Mouse (Mus musculus): ENCODE results near the gene Ccnl1.

Gene Ccnl1

DNA sequence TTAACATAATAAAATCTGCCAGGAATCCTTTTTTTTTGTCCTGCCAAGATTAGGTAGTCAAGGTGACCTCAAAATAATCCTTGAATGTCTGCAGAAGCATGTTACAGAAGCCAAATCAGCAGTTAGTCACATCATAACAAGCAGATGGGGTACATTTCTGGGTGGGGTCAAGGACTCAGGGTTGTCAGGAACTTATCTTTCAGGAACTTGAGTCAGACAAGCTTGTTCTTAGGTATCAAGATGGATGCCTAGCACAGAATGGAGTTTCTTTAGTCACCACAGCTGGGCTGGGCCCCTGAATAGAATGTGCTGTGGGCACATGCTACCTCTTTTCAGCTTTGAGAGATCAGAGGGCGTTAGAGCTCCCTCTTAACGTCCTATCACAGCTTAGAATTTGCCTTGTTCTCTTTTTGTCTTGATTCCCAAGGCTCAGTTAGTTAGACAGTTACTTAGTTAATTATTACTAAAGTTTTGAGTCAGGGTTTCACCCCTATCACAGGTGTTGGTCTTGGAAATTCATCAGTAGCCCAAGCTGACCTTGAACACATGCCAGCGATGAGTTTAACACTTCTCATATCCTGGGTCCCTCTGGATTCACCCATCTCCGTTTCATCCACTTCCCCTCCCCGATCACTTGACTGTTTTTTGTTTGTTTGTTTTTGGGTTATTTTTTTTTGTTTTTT is 32.9 kb downstream of the Ccnl1 start:
- DNase-seq: no peak

DNA sequence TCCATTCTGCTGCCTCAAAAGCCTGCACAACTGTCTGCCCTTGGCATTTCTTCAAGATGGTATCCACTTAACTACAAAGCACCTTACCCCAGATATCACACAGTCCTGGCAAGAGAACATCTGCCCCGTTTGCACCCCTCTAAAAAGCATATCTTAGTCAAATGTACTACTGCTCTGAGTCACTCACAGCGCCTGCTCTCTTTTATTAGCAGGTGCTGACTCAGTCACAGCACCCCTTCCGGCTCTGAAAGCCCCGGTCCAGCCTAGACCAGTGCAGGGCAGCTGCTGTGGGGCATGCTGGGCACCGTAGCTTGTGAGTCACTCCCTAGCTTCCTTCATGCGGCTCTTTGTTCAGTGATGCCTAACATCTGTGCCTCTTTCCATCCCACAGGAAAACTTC is 35.6 kb downstream of the Ccnl1 start:
- no peak for DNase-seq

DNA sequence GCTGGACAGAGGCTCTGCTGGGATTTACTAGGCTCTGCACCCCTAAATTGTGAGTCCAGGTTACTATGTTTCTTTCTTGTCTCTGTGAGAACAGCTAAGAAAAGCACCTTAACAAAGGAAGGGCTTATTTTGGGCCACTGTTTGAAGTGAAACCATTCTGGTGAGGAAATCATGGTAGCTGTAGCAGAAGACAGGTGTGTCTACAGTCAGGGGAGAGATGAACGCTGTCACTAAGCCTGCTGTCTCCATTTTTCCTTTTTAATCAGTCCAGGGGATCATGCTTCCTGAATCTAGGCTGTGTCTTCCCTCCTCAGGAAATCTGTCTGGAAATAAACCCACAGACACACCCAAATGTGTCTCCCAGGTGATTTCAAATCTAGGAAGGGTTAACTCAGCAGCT is 36.4 kb downstream of the Ccnl1 start:
- no peak for DNase-seq

DNA sequence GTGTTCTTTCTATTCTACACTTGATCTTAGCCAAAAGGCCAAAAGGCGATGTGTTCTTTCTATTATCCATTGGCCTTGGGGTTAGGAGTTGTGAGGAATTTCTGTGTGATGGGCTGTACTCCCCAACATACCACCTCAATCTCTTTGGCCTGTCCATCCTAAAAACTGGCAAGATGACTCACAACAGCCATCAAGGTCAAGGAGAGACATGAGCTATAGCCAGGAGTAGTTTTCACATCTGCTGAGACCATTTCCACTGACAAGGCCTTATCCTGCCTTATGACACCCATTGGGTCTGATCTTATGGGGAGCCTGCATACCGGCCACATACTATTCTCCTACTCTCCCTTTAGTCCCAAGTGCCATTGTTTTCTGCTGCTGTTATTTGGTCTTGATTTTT is 39.0 kb downstream of the Ccnl1 start:
- no peak for DNase-seq

DNA sequence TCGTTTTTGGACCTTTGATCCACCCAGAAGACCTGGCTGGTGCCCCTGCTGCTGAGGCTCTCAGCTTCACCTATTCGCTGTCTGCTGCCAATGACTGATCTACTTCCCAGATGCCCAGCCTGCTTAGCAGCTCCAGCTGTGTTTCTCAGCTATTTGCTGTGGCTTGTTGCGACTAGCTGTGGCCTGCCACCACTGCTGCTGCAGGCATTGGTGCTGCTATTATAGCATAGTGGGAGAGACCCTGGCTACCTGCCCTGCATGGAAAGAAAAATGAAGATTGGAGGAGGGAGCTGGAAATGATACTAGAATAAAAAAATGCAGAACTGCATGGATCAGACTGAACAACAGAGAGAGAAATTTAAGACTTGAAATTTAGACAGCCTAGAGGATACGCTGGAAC is 45.1 kb downstream of the Ccnl1 start:
- DNase-seq: no peak

DNA sequence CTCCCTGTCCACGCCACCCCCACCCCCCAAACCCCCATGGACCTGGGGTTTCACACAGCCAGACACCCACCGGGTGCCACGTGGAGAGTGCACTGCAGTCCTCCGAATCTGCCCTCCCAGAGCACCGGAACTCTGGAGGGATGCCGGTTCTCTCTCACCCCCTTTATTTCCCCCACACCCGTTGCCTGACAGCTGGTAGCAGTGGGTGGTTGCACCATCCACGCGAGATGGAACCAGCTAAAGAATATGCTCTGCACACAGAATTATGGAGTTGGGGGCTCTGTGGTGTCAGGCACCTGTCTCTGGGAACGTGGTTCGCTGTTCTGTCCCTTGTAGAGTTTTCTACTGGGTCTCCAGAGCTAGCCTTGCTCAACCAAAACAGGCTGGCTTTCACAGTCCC is 45.8 kb downstream of the Ccnl1 start:
- DNase-seq: no peak

DNA sequence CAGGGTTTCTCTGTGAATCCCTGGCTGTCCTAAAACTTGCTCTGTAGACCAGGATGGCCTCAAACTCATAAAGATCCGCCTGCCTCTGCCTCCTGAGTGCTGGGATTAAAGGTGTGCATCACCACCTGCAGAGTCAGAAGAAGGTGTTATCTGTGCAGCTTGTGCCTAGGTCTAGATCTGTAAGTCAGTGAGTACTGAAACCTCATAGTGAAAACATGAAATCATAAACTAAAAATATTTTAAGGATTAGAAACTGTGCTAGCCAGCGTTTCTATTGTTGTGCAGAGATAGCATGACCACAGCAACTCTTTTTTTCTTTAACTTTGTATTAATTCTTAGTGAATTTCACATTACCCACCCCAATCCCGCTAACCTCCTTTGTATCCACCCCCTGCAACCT is 46.8 kb downstream of the Ccnl1 start:
- no peak for DNase-seq

DNA sequence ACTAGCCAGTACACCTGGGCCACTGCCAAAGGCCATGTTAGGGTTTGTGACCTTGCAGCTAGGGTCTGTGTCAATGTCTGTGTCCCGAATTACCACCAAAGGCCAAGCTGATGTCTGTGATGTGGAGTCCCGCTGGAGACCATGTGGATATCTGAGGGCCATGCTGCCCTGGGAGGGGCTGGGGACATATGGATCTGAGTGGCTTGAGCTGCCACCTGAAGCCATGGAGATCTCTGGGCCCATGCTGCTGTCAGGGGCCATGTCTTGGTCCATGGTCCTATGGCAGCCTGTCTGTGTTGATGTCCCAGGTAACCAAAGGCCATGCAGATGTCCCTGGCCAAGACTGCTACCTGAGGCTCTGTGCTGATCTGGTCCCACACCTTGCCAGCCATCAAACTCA is 48.6 kb downstream of the Ccnl1 start:
- no peak for DNase-seq

DNA sequence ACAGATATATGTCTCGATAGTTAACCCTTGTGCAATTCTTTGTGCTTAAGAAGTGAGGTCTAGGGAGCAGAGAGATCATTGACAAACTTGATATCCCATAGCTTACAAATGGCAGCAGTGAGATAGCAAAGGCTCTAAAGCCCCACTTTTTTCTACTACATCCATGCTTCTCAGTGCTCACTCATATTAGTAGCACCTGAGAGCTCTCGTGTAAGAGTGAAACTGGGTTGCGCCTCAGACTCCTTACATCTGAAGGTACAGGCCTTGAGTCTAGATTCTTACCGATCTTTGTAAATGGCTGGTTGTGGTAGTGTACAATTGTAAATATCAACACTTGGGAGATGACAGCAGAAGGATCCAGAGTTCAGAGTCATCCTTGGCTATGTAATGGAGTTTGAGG is 50.5 kb downstream of the Ccnl1 start:
- DNase-seq: no peak

DNA sequence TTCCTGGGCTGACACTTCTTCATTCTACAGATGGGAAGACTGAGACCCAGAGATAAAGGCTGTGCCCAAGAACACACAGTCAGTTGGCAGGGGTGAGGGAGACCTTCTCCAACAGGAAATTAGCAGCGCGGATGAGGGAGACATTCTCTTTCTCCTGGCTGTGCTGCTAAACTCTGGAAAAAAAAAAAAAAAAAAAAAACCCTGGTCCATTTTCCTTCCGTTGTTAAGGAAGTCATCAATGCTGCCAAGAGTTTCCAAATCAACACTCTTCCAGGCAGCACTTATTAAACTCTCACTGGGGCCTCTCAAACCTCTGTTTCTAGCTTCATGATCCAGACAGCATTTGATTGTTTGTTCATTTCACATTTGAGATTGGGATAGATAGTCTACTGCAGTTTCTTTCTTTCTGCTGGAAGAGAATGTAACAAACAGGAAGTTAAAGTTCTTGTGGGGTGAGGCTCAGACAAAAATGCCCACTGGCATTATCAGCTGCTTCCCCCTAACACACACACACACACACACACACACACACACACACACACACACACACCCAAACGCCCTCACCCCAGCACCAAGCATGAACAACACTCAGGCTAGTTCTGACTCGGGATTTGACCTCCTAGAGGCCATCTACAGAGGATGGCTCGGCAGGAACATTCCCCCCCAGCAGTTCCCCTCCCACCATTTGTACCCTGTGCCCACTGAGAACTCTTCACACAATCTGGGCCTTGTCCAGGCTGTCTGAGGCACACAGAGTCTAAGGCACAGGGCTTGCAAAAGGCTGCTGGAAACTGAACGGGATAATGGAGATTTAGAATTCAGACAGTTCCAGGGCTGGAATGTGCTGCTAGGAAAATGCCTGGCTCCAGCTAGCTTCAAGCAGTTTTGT is 52.5 kb downstream of the Ccnl1 start:
- no peak for DNase-seq

DNA sequence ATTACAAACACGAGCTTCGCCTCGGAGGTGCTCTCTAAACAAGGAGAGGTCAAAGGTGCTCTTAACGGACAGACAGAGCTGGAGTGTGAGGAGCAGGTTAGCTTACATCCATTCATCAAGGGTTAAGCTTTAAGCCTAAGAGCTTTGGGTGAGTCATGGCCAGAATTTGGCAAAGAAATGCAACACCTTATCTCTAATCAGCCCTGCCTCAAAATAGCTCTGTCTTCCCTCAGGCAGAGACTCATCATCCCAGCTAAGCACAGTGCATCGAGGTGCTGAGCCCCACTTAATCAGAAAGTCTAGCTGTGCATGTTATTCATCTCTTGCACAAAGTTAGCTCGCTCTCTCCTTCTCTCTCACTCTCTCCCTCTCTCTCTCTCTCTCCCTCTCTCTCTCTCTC is 53.3 kb downstream of the Ccnl1 start:
- DNase-seq: no peak

DNA sequence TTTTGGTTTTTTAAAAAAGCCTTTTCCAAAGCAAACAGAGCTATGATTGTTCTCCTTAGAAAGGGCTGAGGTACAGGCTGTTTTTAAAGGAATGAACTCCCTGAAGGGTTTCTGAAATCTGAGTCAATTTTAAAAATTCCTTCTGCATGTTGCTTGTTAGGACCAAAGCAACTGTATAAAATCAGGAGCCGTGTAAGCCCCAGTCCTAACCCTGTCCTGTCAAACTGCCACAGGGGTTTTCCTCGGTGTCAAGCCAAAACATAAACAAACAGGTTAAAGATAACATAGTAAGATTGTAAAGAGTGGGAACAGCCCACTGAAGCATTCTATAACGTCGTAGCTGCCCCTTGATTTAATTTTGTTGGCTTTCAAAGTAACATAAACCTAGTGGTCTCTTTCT is 53.9 kb downstream of the Ccnl1 start:
- DNase-seq: no peak

DNA sequence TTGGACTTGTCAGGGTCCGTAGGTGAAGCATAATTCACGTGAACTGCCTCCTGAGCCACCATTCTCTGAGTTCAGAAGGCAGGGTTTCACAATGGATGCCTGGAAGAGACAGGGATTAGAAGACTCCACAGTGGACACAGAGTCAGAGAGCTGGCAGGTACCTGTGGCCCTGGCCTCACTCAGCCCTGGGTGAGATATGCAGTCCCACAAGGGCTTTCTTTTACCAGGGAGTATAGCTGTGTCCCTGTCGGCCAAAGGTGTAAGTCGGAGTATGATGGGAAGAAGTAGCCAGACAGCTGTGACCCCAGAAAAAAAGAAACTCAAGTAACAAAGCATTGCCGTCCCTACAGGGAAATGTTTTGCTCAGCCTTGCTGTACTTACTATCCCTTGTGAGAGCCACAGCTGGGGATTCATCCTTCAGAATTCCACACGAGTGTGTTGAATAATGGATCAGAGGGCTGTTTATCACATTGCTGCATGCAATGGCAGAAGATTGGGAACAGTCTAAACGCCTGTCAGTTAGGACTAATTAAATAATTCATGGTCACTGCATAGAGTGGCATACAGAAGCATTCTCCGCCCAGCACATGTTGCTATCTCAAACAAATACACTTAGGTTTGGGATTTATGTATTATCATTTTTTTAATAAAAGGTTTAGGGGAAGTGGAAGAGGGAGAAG is 59.3 kb downstream of the Ccnl1 start:
- no peak for DNase-seq

DNA sequence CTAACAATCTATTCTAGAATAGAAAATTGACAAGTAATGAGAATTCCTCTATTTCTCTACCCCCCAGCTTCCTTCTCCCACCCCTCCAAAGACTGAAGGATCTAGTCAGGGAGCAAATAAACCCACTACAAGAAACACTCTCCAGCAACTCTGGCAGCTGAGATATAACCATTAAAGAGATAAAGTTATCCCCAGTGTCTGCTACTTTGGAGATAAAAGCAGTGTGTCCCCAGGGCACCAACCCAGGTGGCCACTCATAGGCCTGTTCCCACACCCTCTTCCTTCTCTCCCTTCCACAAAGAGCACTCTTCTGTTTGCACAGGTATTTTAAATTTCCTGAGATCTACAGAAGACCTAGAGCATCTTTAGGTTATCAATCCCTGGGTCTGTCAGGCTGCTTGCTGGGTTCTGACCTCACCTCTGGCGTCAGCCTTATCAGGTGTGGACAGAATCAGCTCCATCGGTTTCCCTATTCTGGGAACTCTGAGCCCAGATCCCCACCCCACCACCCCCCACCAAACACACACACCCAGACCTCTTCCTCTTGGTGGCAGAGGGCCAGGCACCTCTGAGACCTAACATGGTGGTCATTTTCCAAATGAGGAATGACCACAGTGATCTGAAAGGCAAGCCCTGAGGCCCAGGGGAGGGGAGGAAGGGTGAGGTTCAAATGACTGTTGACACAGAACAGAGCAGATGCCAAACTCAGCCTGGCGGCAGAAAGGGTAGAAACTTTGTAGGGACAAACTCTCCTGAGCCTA is 60.6 kb downstream of the Ccnl1 start:
- no peak for DNase-seq

All from B cell, adult 2 months (primary cell).